Mouse (Mus musculus): Measurements from ENCODE around the gene Klf15. TPM values are rescaled to one million over a fixed set of nuclear protein-coding genes. Genes with fewer than 3 reads are reported as not detected.

Gene Klf15
- polyA plus RNA-seq, 1 experiment = 2.5 TPM

GRCm38 (mm10) chr6:90489532-90489931 lies 27.2 kb downstream of the Klf15 start:
- Histone ChIP-seq H3K27ac (ENCODE audit: control insufficient read depth, insufficient read depth, low read depth, low read length, poor library complexity) (no peak overlapping the region), H3K4me1 (ENCODE audit: control insufficient read depth, insufficient read depth, low read length) (no peaks in the 10 kb centered on the region), H3K4me3 (replicated peaks; ENCODE audit: control insufficient read depth, low read depth, low read length) (no peak overlapping the region)
- TF ChIP-seq CTCF (IDR thresholded peaks at IDR 0.05; ENCODE audit: control insufficient read depth, insufficient read depth, low read length) = no peak
- TF ChIP-seq POLR2A (IDR thresholded peaks at IDR 0.05; ENCODE audit: borderline replicate concordance, control insufficient read depth, low read depth, low read length) = no peak
- 66% methylated on average over 3 of the region's 3 CpGs for WGBS

DNA sequence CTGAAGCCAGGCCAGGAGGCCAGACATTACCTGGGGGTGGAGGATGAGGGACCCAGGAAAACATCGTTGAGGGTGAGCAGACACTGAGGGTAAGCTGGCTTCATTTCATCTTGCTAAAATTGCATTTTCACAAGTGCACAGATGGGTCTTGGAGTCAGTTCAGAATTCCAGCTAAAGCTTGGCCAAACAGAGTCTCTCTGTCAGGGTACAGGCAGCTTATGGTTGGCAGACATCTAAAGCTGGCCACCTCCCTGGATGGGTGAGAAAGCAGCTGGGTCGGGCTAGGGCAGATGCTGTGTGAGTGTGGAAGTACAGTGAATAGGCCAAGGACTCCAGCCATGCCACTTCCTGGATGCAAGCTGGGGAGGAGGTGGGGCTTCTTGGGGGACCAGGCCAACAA lies 28.6 kb downstream of the Klf15 start:
- no peak overlapping the region for H3K4me3 ChIP-seq (replicated peaks; ENCODE audit: control insufficient read depth, low read depth, low read length)
- TF ChIP-seq POLR2A (IDR thresholded peaks at IDR 0.05; ENCODE audit: borderline replicate concordance, control insufficient read depth, low read depth, low read length) (no peak), CTCF (IDR thresholded peaks at IDR 0.05; ENCODE audit: control insufficient read depth, insufficient read depth, low read length) (no peak)
- H3K4me1 ChIP-seq (ENCODE audit: control insufficient read depth, insufficient read depth, low read length) = no peaks in the 10 kb centered on the region
- 84% methylated on average over 2 of the region's 2 CpGs for WGBS
- H3K27ac ChIP-seq (ENCODE audit: control insufficient read depth, insufficient read depth, low read depth, low read length, poor library complexity) = no peak overlapping the region

GRCm38 (mm10) chr6:90491956-90492744 lies 29.8 kb downstream of the Klf15 start:
- 62% methylated on average over 10 of the region's 10 CpGs for WGBS
- no peak overlapping the region for H3K4me3 ChIP-seq (replicated peaks; ENCODE audit: control insufficient read depth, low read depth, low read length)
- no peak overlapping the region for H3K27ac ChIP-seq (ENCODE audit: control insufficient read depth, insufficient read depth, low read depth, low read length, poor library complexity)
- no peaks in the 10 kb centered on the region for H3K4me1 ChIP-seq (ENCODE audit: control insufficient read depth, insufficient read depth, low read length)
- TF ChIP-seq CTCF (IDR thresholded peaks at IDR 0.05; ENCODE audit: control insufficient read depth, insufficient read depth, low read length) (no peak), POLR2A (IDR thresholded peaks at IDR 0.05; ENCODE audit: borderline replicate concordance, control insufficient read depth, low read depth, low read length) (no peak)

DNA sequence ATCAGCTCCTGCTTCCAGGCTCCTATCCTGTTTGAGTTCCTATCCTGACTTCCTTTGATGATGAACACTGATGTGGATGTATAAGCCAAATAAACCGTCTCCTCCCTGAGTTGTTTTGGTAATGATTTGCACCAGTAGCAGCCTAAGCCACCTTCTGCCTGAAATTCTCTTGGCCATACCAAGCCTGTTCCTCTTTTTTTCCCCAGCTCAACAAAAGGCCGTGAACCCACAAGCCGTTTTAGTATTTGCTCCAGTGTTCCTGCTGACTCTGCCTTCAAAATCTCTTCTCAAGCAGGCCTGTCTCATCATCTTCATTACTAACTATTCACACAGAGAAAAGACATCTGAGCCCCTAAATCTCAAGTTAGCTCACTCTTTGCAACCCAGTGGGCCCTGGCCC lies 31.8 kb downstream of the Klf15 start:
- H3K4me1 ChIP-seq (ENCODE audit: control insufficient read depth, insufficient read depth, low read length) = no peaks in the 10 kb centered on the region
- no peak overlapping the region for H3K27ac ChIP-seq (ENCODE audit: control insufficient read depth, insufficient read depth, low read depth, low read length, poor library complexity)
- TF ChIP-seq POLR2A (IDR thresholded peaks at IDR 0.05; ENCODE audit: borderline replicate concordance, control insufficient read depth, low read depth, low read length) = no peak
- TF ChIP-seq CTCF (IDR thresholded peaks at IDR 0.05; ENCODE audit: control insufficient read depth, insufficient read depth, low read length) = no peak
- H3K4me3 ChIP-seq (replicated peaks; ENCODE audit: control insufficient read depth, low read depth, low read length) = no peak overlapping the region
- 14% methylated on average over 3 of the region's 3 CpGs for WGBS

GRCm38 (mm10) chr6:90494566-90494965 lies 32.2 kb downstream of the Klf15 start:
- H3K4me1 ChIP-seq (ENCODE audit: control insufficient read depth, insufficient read depth, low read length) = no peaks in the 10 kb centered on the region
- 82% methylated on average over 3 of the region's 3 CpGs for WGBS
- no peak overlapping the region for H3K4me3 ChIP-seq (replicated peaks; ENCODE audit: control insufficient read depth, low read depth, low read length)
- TF ChIP-seq CTCF (IDR thresholded peaks at IDR 0.05; ENCODE audit: control insufficient read depth, insufficient read depth, low read length) (no peak), POLR2A (IDR thresholded peaks at IDR 0.05; ENCODE audit: borderline replicate concordance, control insufficient read depth, low read depth, low read length) (no peak)
- H3K27ac ChIP-seq (ENCODE audit: control insufficient read depth, insufficient read depth, low read depth, low read length, poor library complexity) = no peak overlapping the region

- H3K4me1 ChIP-seq (ENCODE audit: control insufficient read depth, insufficient read depth, low read length) = no peaks in the 10 kb centered on the region
- TF ChIP-seq POLR2A (IDR thresholded peaks at IDR 0.05; ENCODE audit: borderline replicate concordance, control insufficient read depth, low read depth, low read length) (no peak), CTCF (IDR thresholded peaks at IDR 0.05; ENCODE audit: control insufficient read depth, insufficient read depth, low read length) (no peak)
- 75% methylated on average over 7 of the region's 7 CpGs for WGBS
- H3K4me3 ChIP-seq (replicated peaks; ENCODE audit: control insufficient read depth, low read depth, low read length) = no peak overlapping the region
- no peak overlapping the region for H3K27ac ChIP-seq (ENCODE audit: control insufficient read depth, insufficient read depth, low read depth, low read length, poor library complexity)
Measured at GRCm38 (mm10) chr6:90495282-90495912, 33.0 kb downstream of the Klf15 start.

DNA sequence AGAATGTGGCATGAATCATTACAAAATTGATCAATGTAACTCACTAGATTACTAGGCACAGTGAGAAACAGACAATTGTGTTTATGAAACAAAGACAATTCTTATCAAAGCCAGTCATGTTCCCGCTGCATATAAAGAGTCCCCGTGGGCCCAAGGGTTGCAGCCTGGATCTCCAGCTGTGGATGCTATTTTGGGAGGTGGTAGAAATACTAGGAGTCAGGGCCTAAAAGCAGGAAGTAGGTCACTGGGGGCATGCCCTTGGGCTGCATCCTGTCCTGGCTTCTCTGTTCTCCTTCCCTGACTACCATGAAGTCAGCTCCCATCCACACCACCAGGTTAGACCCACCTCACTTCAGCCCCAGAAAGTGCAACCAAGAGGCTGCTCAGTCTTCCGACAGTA lies 33.8 kb downstream of the Klf15 start:
- 68% methylated on average over 3 of the region's 3 CpGs for WGBS
- Histone ChIP-seq H3K4me1 (ENCODE audit: control insufficient read depth, insufficient read depth, low read length) (no peaks in the 10 kb centered on the region), H3K27ac (ENCODE audit: control insufficient read depth, insufficient read depth, low read depth, low read length, poor library complexity) (no peak overlapping the region), H3K4me3 (replicated peaks; ENCODE audit: control insufficient read depth, low read depth, low read length) (no peak overlapping the region)
- TF ChIP-seq CTCF (IDR thresholded peaks at IDR 0.05; ENCODE audit: control insufficient read depth, insufficient read depth, low read length) (no peak), POLR2A (IDR thresholded peaks at IDR 0.05; ENCODE audit: borderline replicate concordance, control insufficient read depth, low read depth, low read length) (no peak)

- H3K27ac ChIP-seq (ENCODE audit: control insufficient read depth, insufficient read depth, low read depth, low read length, poor library complexity) = no peak overlapping the region
- TF ChIP-seq CTCF (IDR thresholded peaks at IDR 0.05; ENCODE audit: control insufficient read depth, insufficient read depth, low read length) = no peak
- no peak for TF ChIP-seq POLR2A (IDR thresholded peaks at IDR 0.05; ENCODE audit: borderline replicate concordance, control insufficient read depth, low read depth, low read length)
- 69% methylated on average over 4 of the region's 4 CpGs for WGBS
- no peaks in the 10 kb centered on the region for H3K4me1 ChIP-seq (ENCODE audit: control insufficient read depth, insufficient read depth, low read length)
- no peak overlapping the region for H3K4me3 ChIP-seq (replicated peaks; ENCODE audit: control insufficient read depth, low read depth, low read length)
Measured at GRCm38 (mm10) chr6:90499509-90499908, 37.1 kb downstream of the Klf15 start.
